Mouse (Mus musculus) intestine, embryonic 14.5 days (tissue): Measurements from ENCODE around the gene Slc41a3. TPM values are rescaled to one million over a fixed set of nuclear protein-coding genes. Genes with fewer than 3 reads are reported as not detected.

ENCODE experiments used
- ATAC-seq: fragments of 200-750 bp; cut with Nextera tagmentation; replicated peaks from 2 replicates; pipeline ENCODE4 v1.8.0; 2017; ENCODE audit warnings: low read depth, moderate number of reproducible peaks, moderate TSS enrichment, moderate library complexity; ENCODE audit not compliant: low FRiP score, low TSS enrichment
- DNase-seq: peaks from one replicate; pipeline ENCODE4 v3.0.0-alpha.2; 2018; ENCODE audit warnings: low spot score
- H3K27ac ChIP-seq: fragments of 300-500 bp; sonication (generic); 2 replicates; pipeline ENCODE4 v1.5.1; 2014; ENCODE audit warnings: low read depth, mild to moderate bottlenecking, control low read depth
- H3K27me3 ChIP-seq: fragments of 300-500 bp; sonication (generic); replicated peaks from 2 replicates; pipeline ENCODE4 v1.6.1; 2014; ENCODE audit warnings: low read length, control low read depth; ENCODE audit not compliant: control insufficient read depth, insufficient read depth
- H3K36me3 ChIP-seq: fragments of 300-500 bp; sonication (generic); 2 replicates; pipeline ENCODE4 v1.6.1; 2014; ENCODE audit warnings: low read length, control low read depth; ENCODE audit not compliant: control insufficient read depth, insufficient read depth
- H3K4me1 ChIP-seq: fragments of 300-500 bp; sonication (generic); replicated peaks from 2 replicates; pipeline ENCODE4 v1.6.1; 2014; ENCODE audit warnings: low read length, control low read depth, mixed read lengths; ENCODE audit not compliant: control insufficient read depth, insufficient read depth
- H3K4me2 ChIP-seq: fragments of 300-500 bp; sonication (generic); 2 replicates; pipeline ENCODE4 v1.6.1; 2014; ENCODE audit warnings: low read length
- H3K4me3 ChIP-seq: fragments of 300-500 bp; sonication (generic); 2 replicates; pipeline ENCODE4 v1.5.1; 2014; ENCODE audit warnings: low read depth, low read length, control low read depth, mixed read lengths
- H3K9ac ChIP-seq: fragments of 300-500 bp; sonication (generic); 2 replicates; pipeline ENCODE4 v1.6.1; 2014; ENCODE audit warnings: mild to moderate bottlenecking, low read length
- H3K9me3 ChIP-seq: fragments of 300-500 bp; sonication (generic); 2 replicates; pipeline ENCODE4 v1.6.1; 2016; ENCODE audit warnings: low read length, control low read depth; ENCODE audit not compliant: control insufficient read depth
- whole genome bisulfite sequencing: fragments of 180-500 bp; shearing (Covaris S2); extraction: QIAGEN DNeasy Blood & Tissue Kit; methylation state at CpG from one replicate; pipeline ENCODE4 v1.1.7; 2014; 5-methylcytosine and 5-hydroxymethylcytosine counted together
- polyA plus RNA-seq: library from polyadenylated mRNA; unstranded; fragments of >200 nt; fragmentation: Nextera tagmentation; extraction: Ambion mirVana; gene quantifications from 2 replicates; pipeline ENCODE4 v1.2.1, GENCODE M21; 2014

Slc41a3 gene
- polyA plus RNA-seq, 1 experiment from 2014 or later, result 5.1 TPM

DNA sequence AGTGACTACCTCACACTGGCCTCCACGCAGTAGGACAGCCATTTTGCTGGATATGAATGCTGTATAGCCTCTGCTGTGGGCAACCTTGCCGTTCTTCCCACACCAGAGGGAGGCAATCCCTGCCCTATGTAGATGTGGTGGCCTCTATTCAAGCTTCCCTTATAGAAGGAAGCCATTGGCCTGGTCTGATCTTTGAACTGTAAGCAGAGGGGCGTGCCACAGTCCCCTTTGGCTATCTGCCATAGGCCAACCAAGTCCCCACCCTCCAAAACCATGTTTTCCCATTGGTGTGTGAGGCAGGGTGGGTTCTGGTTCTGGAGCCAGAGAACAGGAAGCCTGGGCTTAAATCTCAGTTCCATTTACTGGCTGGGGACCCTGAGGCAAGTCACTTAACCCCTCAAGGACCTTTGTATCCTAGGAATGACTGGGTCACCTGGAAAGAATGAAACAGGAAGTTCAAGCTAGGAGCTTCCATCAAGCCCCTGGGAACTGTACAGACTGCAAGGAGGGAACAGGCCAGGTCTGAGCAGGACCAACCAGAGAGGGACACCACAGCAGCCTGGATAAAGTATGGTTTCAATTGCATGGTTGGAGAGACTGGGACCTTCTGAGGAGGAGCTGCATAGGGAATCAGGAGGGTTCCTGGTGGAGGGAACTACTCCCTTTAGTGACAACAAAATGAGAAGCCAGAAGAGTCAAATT lies 79.5 kb downstream of the Slc41a3 start:
- no peaks in the 10 kb centered on the region for H3K9me3 ChIP-seq
- ATAC-seq (peak; percentile 58), DNase-seq (no peak)
- H3K27me3 ChIP-seq, result no peaks in the 10 kb centered on the region
- H3K4me2 ChIP-seq, result no peak overlapping the region
- H3K9ac ChIP-seq, result no peak overlapping the region
- no peaks in the 10 kb centered on the region for H3K4me1 ChIP-seq
- H3K27ac ChIP-seq, result no peak overlapping the region
- H3K36me3 ChIP-seq, result peaks cover 45% of the 10 kb centered on the region
- 85% methylated on average over 3 of the region's 3 CpGs for WGBS
- H3K4me3 ChIP-seq, result no peak overlapping the region

- Histone ChIP-seq H3K36me3 (peaks cover 57% of the 10 kb centered on the region), H3K4me3 (no peak overlapping the region), H3K4me1 (no peaks in the 10 kb centered on the region), H3K27ac (no peak overlapping the region), H3K4me2 (no peak overlapping the region), H3K9me3 (no peaks in the 10 kb centered on the region), H3K27me3 (no peaks in the 10 kb centered on the region), H3K9ac (no peak overlapping the region)
- DNase-seq, result no peak
- WGBS, result 82% methylated on average over 1 of the region's 1 CpGs
- ATAC-seq, result no peak
These were observed 82.3 kb downstream of the Slc41a3 start for GRCm38 (mm10) chr6:90686812-90687211.

DNA sequence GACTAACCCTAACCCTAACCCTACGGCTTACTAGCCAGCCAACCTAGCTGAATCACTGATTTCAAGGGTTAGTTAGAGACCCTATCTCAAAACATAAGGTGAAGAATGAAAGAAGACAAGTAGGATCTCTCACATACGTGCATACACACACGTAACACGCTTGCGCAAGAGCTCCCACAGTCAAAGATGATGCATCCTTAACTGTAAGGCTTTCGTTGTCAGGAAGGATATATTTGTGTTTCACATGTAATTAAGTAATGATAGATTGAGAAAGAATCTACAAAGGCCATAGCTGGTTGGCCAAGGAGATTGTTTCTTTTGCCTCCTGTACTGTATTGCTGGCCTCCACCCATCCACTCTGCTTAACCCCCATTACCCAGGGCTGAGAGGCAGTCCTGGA lies 83.5 kb downstream of the Slc41a3 start:
- Histone ChIP-seq H3K4me2 (no peak overlapping the region), H3K9ac (no peak overlapping the region), H3K27me3 (no peaks in the 10 kb centered on the region), H3K4me1 (no peaks in the 10 kb centered on the region), H3K9me3 (no peaks in the 10 kb centered on the region), H3K27ac (no peak overlapping the region), H3K36me3 (peaks cover 67% of the 10 kb centered on the region), H3K4me3 (no peak overlapping the region)
- WGBS, result 95% methylated on average over 6 of the region's 6 CpGs
- DNase-seq (no peak), ATAC-seq (no peak)

DNA sequence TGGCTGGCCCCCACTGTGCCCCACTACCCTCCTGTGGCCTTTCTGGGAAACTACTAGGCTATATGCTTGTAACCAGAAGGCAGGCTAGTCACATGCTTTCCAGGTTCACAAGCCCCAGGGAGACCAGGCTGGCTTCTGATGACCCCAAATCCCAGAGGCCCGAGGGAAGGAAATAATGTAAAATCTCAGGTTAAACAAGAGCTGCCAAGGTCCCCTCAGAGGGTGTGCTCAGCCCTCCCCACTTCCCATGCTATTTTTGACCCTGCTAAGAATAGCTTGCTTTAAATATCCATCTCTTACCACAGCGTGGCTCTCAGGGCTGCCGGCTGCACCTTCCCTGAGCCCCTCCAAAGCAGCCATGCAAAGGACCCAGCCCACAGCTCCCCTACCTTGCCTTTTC lies 84.2 kb downstream of the Slc41a3 start:
- peaks cover 72% of the 10 kb centered on the region for H3K36me3 ChIP-seq
- no peak overlapping the region for H3K4me3 ChIP-seq
- no peaks in the 10 kb centered on the region for H3K9me3 ChIP-seq
- no peaks in the 10 kb centered on the region for H3K27me3 ChIP-seq
- WGBS, result 74% methylated on average over 3 of the region's 3 CpGs
- no peak for DNase-seq
- H3K27ac ChIP-seq, result no peak overlapping the region
- ATAC-seq, result no peak
- no peak overlapping the region for H3K9ac ChIP-seq
- no peaks in the 10 kb centered on the region for H3K4me1 ChIP-seq
- no peak overlapping the region for H3K4me2 ChIP-seq

DNA sequence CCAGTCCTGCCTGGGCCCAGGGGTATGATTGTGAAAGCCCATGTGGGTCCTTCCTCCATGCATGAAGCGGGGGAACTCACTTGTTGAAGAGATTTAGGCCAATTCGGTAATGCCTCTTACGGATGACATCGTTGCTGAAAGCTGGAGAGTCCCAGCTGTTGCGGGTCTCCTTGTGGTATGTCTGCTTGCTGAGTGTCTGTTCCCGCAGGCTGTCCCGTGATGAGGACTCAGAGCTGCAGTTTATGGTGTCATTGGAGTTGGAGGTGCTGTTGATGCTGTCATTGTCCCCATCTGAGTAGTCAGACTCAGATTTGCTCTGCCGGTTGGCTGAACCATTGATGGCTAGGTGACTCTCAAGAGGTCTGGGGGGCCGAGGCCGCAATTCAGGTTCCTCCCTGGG lies 85.0 kb downstream of the Slc41a3 start:
- H3K9ac ChIP-seq, result no peak overlapping the region
- DNase-seq (no peak), ATAC-seq (no peak)
- WGBS, result 85% methylated on average over 10 of the region's 10 CpGs
- H3K4me2 ChIP-seq, result no peak overlapping the region
- no peak overlapping the region for H3K27ac ChIP-seq
- H3K4me1 ChIP-seq, result no peaks in the 10 kb centered on the region
- H3K36me3 ChIP-seq, result peaks cover 71% of the 10 kb centered on the region
- no peaks in the 10 kb centered on the region for H3K27me3 ChIP-seq
- no peaks in the 10 kb centered on the region for H3K9me3 ChIP-seq
- H3K4me3 ChIP-seq, result no peak overlapping the region

DNA sequence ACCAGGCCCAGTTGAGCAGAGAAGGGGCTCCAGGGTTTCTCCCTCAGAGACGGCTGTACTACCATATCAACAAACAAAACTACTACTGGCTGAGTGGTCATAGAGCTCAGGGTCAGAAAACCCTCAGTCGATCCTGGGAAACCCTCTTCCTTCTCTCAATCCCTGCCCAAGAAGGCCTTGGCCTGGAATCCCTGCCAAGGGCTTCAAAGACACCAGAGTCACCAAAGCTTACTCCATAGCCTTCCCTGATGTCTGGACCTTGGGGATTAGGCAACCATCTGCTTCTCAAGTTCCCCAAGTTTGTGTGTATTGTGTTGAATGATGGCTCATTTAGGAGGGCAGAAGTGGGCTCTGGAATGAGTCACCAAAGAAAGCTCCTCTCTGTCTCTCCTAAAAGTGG lies 87.4 kb downstream of the Slc41a3 start:
- 77% methylated on average over 2 of the region's 2 CpGs for WGBS
- Histone ChIP-seq H3K4me3 (no peak overlapping the region), H3K9me3 (no peaks in the 10 kb centered on the region), H3K9ac (no peak overlapping the region), H3K36me3 (peaks cover 71% of the 10 kb centered on the region), H3K4me2 (no peak overlapping the region), H3K4me1 (no peaks in the 10 kb centered on the region), H3K27me3 (no peaks in the 10 kb centered on the region), H3K27ac (no peak overlapping the region)
- ATAC-seq, result no peak
- no peak for DNase-seq

DNA sequence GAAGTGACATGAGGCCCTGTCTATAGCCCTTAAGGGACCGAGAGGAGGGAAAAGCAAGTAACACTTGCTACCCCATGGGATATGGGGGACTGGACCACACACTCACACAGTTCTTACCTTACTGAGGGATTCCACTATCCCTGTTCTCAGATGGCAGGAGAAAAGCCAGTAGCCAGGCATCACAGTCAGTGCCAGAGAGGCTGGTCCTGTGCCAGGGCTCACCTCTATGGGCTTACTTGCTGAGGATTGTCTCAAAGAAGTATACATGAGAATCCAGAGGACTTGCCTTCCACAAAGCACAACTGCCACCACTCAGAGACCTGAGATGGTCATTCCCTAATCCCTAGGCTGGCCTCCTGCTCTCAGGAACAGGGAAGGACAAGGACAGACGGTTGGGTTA lies 87.9 kb downstream of the Slc41a3 start:
- Histone ChIP-seq H3K36me3 (peaks cover 66% of the 10 kb centered on the region), H3K9ac (no peak overlapping the region), H3K4me1 (no peaks in the 10 kb centered on the region), H3K4me3 (no peak overlapping the region), H3K4me2 (no peak overlapping the region), H3K27ac (no peak overlapping the region), H3K9me3 (no peaks in the 10 kb centered on the region), H3K27me3 (no peaks in the 10 kb centered on the region)
- 83% methylated on average over 2 of the region's 2 CpGs for WGBS
- DNase-seq (no peak), ATAC-seq (no peak)

GRCm38 (mm10) chr6:90695754-90696153 lies 91.2 kb downstream of the Slc41a3 start:
- WGBS, result 61% methylated on average over 1 of the region's 1 CpGs
- Histone ChIP-seq H3K27ac (no peak overlapping the region), H3K4me3 (no peak overlapping the region), H3K4me1 (no peaks in the 10 kb centered on the region; the same call in 1 of the 2 replicates), H3K9ac (no peak overlapping the region), H3K27me3 (no peaks in the 10 kb centered on the region), H3K9me3 (no peaks in the 10 kb centered on the region), H3K4me2 (no peak overlapping the region), H3K36me3 (peaks cover 32% of the 10 kb centered on the region)
- ATAC-seq (no peak), DNase-seq (no peak)
